Mouse (Mus musculus): ENCODE measurements around the gene Ctcf. TPM values are rescaled to one million over a fixed set of nuclear protein-coding genes. Genes with fewer than 3 reads are reported as not detected.

The Ctcf gene
- polyA plus RNA-seq, 1 experiment, result 16.7 TPM

DNA sequence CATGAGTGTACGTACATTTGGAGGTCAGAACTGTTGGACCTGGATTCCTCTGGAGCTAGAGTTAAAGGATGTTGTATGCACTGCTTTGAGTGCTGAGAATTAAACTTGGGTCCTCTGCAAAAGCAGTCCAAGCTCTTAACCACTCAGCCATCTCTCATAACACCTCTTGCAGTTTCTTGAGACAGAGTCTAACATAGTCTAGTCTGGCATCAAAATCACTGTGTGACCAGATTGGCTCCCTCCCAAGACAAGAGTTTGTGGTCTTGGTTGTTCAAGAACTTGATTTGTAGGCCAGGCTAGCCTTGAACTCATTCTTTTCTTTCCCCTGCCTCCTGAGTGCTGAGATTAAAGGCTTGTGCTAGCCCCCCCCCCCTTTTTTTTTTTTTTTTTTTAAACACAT is 12.6 kb downstream of the Ctcf start:
- Histone ChIP-seq H3K4me3 (ENCODE audit: insufficient read depth, low read depth, low read length) (no peak overlapping the region), H3K36me3 (ENCODE audit: control insufficient read depth, insufficient read depth, low read length) (no peaks in the 10 kb centered on the region; the same call in 1 of the 2 replicates), H3K4me1 (ENCODE audit: control insufficient read depth, insufficient read depth, low read length) (peaks cover 13% of the 10 kb centered on the region), H3K27ac (ENCODE audit: insufficient read depth, low read depth, low read length) (no peak overlapping the region), H3K27me3 (replicated peaks; ENCODE audit: control insufficient read depth, insufficient read depth, low read length) (no peaks in the 10 kb centered on the region)
- no peak for DNase-seq
- WGBS, result 90% methylated on average over 1 of the region's 1 CpGs
- no peak for TF ChIP-seq CTCF (conservative IDR thresholded peaks at IDR 0.05; ENCODE audit: insufficient read depth, insufficient read length, low read depth, low read length)
- no peak for TF ChIP-seq POLR2A (IDR thresholded peaks at IDR 0.05; ENCODE audit: low read depth, low read length)

DNA sequence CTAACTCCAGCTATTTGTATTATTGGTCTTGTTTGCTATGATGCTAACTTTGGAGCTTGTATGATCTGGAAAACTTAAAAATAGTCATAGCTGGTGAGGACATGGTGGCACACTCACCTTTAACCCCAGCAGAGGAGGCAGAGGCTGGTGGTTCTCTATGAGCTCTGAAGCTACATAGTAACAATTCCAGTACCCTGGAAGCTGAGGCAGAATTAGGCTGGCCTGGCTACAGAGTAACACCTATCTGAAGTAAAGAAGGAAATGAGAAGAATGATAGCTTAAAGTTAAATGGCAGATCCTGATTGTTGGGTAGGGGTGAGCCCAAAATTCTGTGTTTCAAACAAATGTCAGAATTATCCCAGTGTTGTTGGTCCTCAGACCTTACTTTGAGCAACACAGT is 21.3 kb downstream of the Ctcf start:
- Histone ChIP-seq H3K36me3 (ENCODE audit: control insufficient read depth, insufficient read depth, low read length) (no peaks in the 10 kb centered on the region), H3K27ac (ENCODE audit: insufficient read depth, low read depth, low read length) (no peak overlapping the region), H3K4me1 (ENCODE audit: control insufficient read depth, insufficient read depth, low read length) (no peaks in the 10 kb centered on the region), H3K4me3 (ENCODE audit: insufficient read depth, low read depth, low read length) (no peak overlapping the region), H3K27me3 (replicated peaks; ENCODE audit: control insufficient read depth, insufficient read depth, low read length) (no peaks in the 10 kb centered on the region)
- TF ChIP-seq CTCF (conservative IDR thresholded peaks at IDR 0.05; ENCODE audit: insufficient read depth, insufficient read length, low read depth, low read length) (no peak), POLR2A (IDR thresholded peaks at IDR 0.05; ENCODE audit: low read depth, low read length) (no peak)
- no peak for DNase-seq

DNA sequence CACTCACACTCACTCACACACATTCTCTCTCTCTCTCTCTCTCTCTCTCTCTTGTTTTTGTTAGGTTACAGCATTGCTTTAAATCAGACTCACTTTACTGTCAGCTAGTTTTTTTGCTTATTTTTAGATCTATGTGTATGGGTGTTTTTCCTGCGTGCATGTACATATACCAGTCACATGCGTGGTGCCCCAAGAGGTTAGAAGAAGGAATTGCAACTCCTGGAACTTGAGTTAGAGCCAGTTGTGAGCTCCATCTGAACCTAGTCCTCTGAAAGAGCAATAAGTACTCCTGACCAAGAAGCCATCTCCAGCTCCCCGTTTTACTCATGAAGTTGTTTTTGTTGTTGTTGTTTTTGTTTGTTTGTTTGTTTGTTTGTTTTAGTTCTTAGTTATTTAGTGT is 24.8 kb downstream of the Ctcf start:
- peak; percentile 50 for DNase-seq
- 58% methylated on average over 3 of the region's 3 CpGs for WGBS
- H3K27me3 ChIP-seq (replicated peaks; ENCODE audit: control insufficient read depth, insufficient read depth, low read length), result no peaks in the 10 kb centered on the region
- no peaks in the 10 kb centered on the region; the same call in 1 of the 2 replicates for H3K36me3 ChIP-seq (ENCODE audit: control insufficient read depth, insufficient read depth, low read length)
- TF ChIP-seq CTCF (conservative IDR thresholded peaks at IDR 0.05; ENCODE audit: insufficient read depth, insufficient read length, low read depth, low read length) (peak; percentile 33; the same call in 1 of the 2 replicates), POLR2A (IDR thresholded peaks at IDR 0.05; ENCODE audit: low read depth, low read length) (no peak)
- H3K4me1 ChIP-seq (ENCODE audit: control insufficient read depth, insufficient read depth, low read length), result no peaks in the 10 kb centered on the region
- H3K4me3 ChIP-seq (ENCODE audit: insufficient read depth, low read depth, low read length), result no peak overlapping the region
- H3K27ac ChIP-seq (ENCODE audit: insufficient read depth, low read depth, low read length), result no peak overlapping the region

DNA sequence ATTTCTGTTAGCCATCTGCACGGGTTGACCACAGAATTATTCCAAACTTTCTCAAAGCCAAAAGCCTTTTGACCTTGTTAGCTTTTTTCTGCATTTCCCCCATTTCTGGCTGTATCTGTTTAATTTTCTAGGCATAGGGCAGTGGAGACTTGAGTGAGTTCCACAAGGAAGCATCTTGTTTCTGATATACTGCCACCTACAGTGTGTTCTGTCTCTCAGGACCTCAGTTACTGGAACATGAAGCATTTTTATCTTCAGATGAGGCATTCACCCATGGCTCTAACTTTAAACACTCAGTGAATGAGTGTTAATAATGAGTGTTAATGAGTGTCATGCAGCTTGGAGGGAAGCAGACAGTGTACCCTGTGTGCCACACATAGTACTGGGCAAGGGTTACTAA is 41.5 kb downstream of the Ctcf start:
- WGBS, result 57% methylated on average over 1 of the region's 1 CpGs
- H3K27me3 ChIP-seq (replicated peaks; ENCODE audit: control insufficient read depth, insufficient read depth, low read length), result no peaks in the 10 kb centered on the region
- TF ChIP-seq CTCF (conservative IDR thresholded peaks at IDR 0.05; ENCODE audit: insufficient read depth, insufficient read length, low read depth, low read length), result no peak
- no peak for TF ChIP-seq POLR2A (IDR thresholded peaks at IDR 0.05; ENCODE audit: low read depth, low read length)
- H3K36me3 ChIP-seq (ENCODE audit: control insufficient read depth, insufficient read depth, low read length), result peaks cover 12% of the 10 kb centered on the region
- H3K4me1 ChIP-seq (ENCODE audit: control insufficient read depth, insufficient read depth, low read length), result no peaks in the 10 kb centered on the region
- no peak for DNase-seq
- H3K4me3 ChIP-seq (ENCODE audit: insufficient read depth, low read depth, low read length), result no peak overlapping the region
- H3K27ac ChIP-seq (ENCODE audit: insufficient read depth, low read depth, low read length), result no peak overlapping the region

DNA sequence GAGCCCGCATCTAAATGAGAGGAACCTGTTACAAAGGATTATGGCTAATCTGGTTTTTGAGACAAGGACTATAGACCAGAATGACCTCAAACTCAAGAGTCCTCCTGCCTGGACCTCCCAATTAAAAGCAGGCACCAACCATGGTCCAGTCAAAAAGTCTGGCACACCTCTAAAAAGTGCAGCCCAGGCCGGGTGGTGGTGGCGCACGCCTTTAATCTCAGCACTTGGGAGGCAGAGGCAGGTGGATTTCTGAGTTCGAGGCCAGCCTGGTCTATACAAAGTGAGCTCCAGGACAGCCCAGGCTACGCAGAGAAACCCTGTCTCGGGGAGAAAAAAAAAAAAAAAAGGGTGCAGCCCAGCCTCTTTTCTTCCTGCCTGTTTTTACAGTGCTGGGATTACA is 49.0 kb downstream of the Ctcf start:
- Histone ChIP-seq H3K27me3 (replicated peaks; ENCODE audit: control insufficient read depth, insufficient read depth, low read length) (no peaks in the 10 kb centered on the region), H3K4me1 (ENCODE audit: control insufficient read depth, insufficient read depth, low read length) (no peaks in the 10 kb centered on the region), H3K4me3 (ENCODE audit: insufficient read depth, low read depth, low read length) (no peak overlapping the region), H3K27ac (ENCODE audit: insufficient read depth, low read depth, low read length) (no peak overlapping the region), H3K36me3 (ENCODE audit: control insufficient read depth, insufficient read depth, low read length) (peaks cover 3% of the 10 kb centered on the region; the same call in 1 of the 2 replicates)
- no peak for DNase-seq
- WGBS, result 76% methylated on average over 7 of the region's 7 CpGs
- no peak for TF ChIP-seq CTCF (conservative IDR thresholded peaks at IDR 0.05; ENCODE audit: insufficient read depth, insufficient read length, low read depth, low read length)
- TF ChIP-seq POLR2A (IDR thresholded peaks at IDR 0.05; ENCODE audit: low read depth, low read length), result no peak

DNA sequence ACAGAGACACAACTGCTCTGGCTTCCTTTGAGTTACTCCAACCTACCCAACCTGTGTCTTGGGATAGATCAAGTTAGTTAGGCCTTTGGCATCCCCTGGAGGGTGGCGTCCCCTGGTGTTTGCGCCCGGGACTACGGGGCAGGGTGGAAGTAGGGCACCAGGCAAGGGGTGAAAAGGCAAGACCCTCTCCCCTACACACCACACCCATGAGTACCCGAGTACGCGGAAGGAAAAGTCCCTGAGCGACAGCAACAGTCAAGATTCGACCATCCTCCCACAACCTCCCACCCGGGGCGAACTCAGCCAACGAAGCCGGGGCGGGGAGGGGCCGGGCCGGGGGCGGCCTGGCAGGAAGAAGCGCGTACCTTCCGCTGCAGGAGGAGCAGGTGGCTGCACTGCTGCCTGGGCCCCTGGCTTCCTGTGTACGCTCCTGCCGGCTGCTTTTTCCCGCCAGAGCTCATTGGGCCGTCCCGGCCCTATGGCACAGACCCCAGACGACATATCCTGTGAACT is 49.5 kb downstream of the Ctcf start, which contains the start of gene Carmil2:
Gene Carmil2, plus strand, starts transcription at position 479 of the 513 bp plus-strand sequence.
- no peak within 1 kb of the TSS for H3K4me3 ChIP-seq (ENCODE audit: insufficient read depth, low read depth, low read length)
- TF ChIP-seq CTCF (conservative IDR thresholded peaks at IDR 0.05; ENCODE audit: insufficient read depth, insufficient read length, low read depth, low read length) (peak; percentile 79), POLR2A (IDR thresholded peaks at IDR 0.05; ENCODE audit: low read depth, low read length) (no peak)
- DNase-seq, result peak; percentile 56
- no peaks in the 10 kb centered on the region for H3K27me3 ChIP-seq (replicated peaks; ENCODE audit: control insufficient read depth, insufficient read depth, low read length)
- H3K36me3 ChIP-seq (ENCODE audit: control insufficient read depth, insufficient read depth, low read length), result no peaks in the 10 kb centered on the region
- no peak within 1 kb of the TSS for H3K27ac ChIP-seq (ENCODE audit: insufficient read depth, low read depth, low read length)
- no peaks in the 10 kb centered on the region for H3K4me1 ChIP-seq (ENCODE audit: control insufficient read depth, insufficient read depth, low read length)
- WGBS, result 10% methylated on average over 25 of the region's 26 CpGs

DNA sequence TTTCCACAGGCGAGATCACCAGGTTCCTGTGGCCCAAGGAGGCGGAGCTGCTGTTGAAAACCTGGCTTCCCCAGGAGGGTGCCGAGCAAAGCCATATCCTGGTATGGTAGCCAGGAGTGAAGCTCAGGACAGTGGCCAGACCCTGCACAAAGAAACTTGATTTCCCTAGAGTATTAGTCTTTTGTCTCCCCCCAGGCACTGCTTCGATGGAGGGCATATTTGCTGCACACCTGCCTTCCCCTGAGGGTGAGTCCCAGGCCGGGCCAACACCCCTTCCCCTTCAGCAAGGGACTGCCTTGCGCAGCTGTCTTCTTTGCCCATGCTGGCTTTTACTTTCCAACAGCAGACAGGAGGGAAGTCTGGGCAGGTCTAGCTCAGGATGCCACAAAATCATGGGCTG is 50.2 kb downstream of the Ctcf start:
- no peaks in the 10 kb centered on the region for H3K36me3 ChIP-seq (ENCODE audit: control insufficient read depth, insufficient read depth, low read length)
- TF ChIP-seq CTCF (conservative IDR thresholded peaks at IDR 0.05; ENCODE audit: insufficient read depth, insufficient read length, low read depth, low read length) (no peak), POLR2A (IDR thresholded peaks at IDR 0.05; ENCODE audit: low read depth, low read length) (no peak)
- no peak overlapping the region for H3K27ac ChIP-seq (ENCODE audit: insufficient read depth, low read depth, low read length)
- H3K27me3 ChIP-seq (replicated peaks; ENCODE audit: control insufficient read depth, insufficient read depth, low read length), result no peaks in the 10 kb centered on the region
- WGBS, result 64% methylated on average over 6 of the region's 6 CpGs
- DNase-seq, result no peak
- no peaks in the 10 kb centered on the region for H3K4me1 ChIP-seq (ENCODE audit: control insufficient read depth, insufficient read depth, low read length)
- no peak overlapping the region for H3K4me3 ChIP-seq (ENCODE audit: insufficient read depth, low read depth, low read length)
